In genomic region chr9:57943067-57943466, GRCm38 (mm10) we compare ENCODE assay signal across 11 mouse cellular contexts. TPM values are rescaled to one million over a fixed set of nuclear protein-coding genes. Genes with fewer than 3 reads are reported as not detected.
DNase-seq lines count a peak whose midpoint lies in the region; ATAC-seq and TF ChIP-seq lines count a peak whose summit lies in the region.
"Had no signal": no experiment of that assay in that cellular context is flagged by ENCODE, and none has a peak within 500 bp of the region (broad histone marks: within the 10 kb centered on the region; RNA-seq: fewer than 3 reads in every experiment).

No protein-coding gene starts in this region.

- peak overlapping the region; percentile 6; the same call in 1 of the 2 replicates for H3K4me2 ChIP-seq in forebrain, embryonic 13.5 days
- no peak overlapping the region; the same call in 1 of the 2 replicates for H3K4me2 ChIP-seq in forebrain, embryonic 14.5 days (ENCODE audit: low read length)
- H3K4me2 ChIP-seq in kidney, postnatal 0 days (ENCODE audit: low read length), result 0 out of 2 replicates have a peak overlapping the region, but pooled peaks have one; percentile 1
- peak overlapping the region; percentile 80 for H3K4me2 ChIP-seq in hindbrain, embryonic 13.5 days
- H3K4me2 ChIP-seq: embryonic facial prominence, embryonic 12.5 days; midbrain, embryonic 12.5 days had no signal

- no peak for ATAC-seq in forebrain, embryonic 13.5 days
- no peak for ATAC-seq in forebrain, embryonic 14.5 days
- no peak for ATAC-seq in kidney, postnatal 0 days (replicated peaks; ENCODE audit: low FRiP score, low read depth)
- no peak for ATAC-seq in hindbrain, embryonic 13.5 days (ENCODE audit: low FRiP score)
- ATAC-seq: liver, postnatal 0 days had no signal

- H3K4me1 ChIP-seq in forebrain, embryonic 13.5 days, result peaks cover 57% of the 10 kb centered on the region
- H3K4me1 ChIP-seq in forebrain, embryonic 14.5 days (ENCODE audit: control insufficient read depth, insufficient read depth, low read length), result peaks cover 21% of the 10 kb centered on the region
- peaks cover 10% of the 10 kb centered on the region; the same call in 1 of the 2 replicates for H3K4me1 ChIP-seq in kidney, postnatal 0 days (replicated peaks; ENCODE audit: insufficient read depth, low read length)
- H3K4me1 ChIP-seq in hindbrain, embryonic 13.5 days (replicated peaks), result peaks cover 84% of the 10 kb centered on the region

- no peak overlapping the region for H3K9ac ChIP-seq in forebrain, embryonic 13.5 days
- H3K9ac ChIP-seq in forebrain, embryonic 14.5 days (ENCODE audit: low read length), result no peak overlapping the region
- H3K9ac ChIP-seq in kidney, postnatal 0 days (ENCODE audit: low read depth, low read length), result no peak overlapping the region
- 0 out of 2 replicates have a peak overlapping the region, but pooled peaks have one; percentile 92 for H3K9ac ChIP-seq in hindbrain, embryonic 13.5 days
- H3K9ac ChIP-seq: embryonic facial prominence, embryonic 12.5 days; liver, postnatal 0 days; midbrain, embryonic 12.5 days had no signal

- no peak for TF ChIP-seq CTCF in kidney, postnatal 0 days (IDR thresholded peaks at IDR 0.05; ENCODE audit: low read depth)

- H3K36me3 ChIP-seq in forebrain, embryonic 13.5 days (ENCODE audit: poor library complexity, severe bottlenecking), result no peaks in the 10 kb centered on the region
- no peaks in the 10 kb centered on the region for H3K36me3 ChIP-seq in forebrain, embryonic 14.5 days (ENCODE audit: control insufficient read depth, insufficient read depth, low read length)
- no peaks in the 10 kb centered on the region for H3K36me3 ChIP-seq in kidney, postnatal 0 days (ENCODE audit: insufficient read depth, low read length)
- no peaks in the 10 kb centered on the region for H3K36me3 ChIP-seq in hindbrain, embryonic 13.5 days
- H3K36me3 ChIP-seq: embryonic facial prominence, embryonic 12.5 days; midbrain, embryonic 12.5 days had no signal

- H3K9me3 ChIP-seq in forebrain, embryonic 13.5 days (replicated peaks), result no peaks in the 10 kb centered on the region
- no peaks in the 10 kb centered on the region for H3K9me3 ChIP-seq in forebrain, embryonic 14.5 days (replicated peaks; ENCODE audit: control insufficient read depth, low read length)
- no peaks in the 10 kb centered on the region for H3K9me3 ChIP-seq in kidney, postnatal 0 days (replicated peaks; ENCODE audit: low read length)
- no peaks in the 10 kb centered on the region for H3K9me3 ChIP-seq in hindbrain, embryonic 13.5 days
- H3K9me3 ChIP-seq: embryonic facial prominence, embryonic 12.5 days; midbrain, embryonic 12.5 days had no signal

- H3K27me3 ChIP-seq in forebrain, embryonic 13.5 days, result peaks cover 26% of the 10 kb centered on the region
- no peaks in the 10 kb centered on the region; the same call in 1 of the 2 replicates for H3K27me3 ChIP-seq in forebrain, embryonic 14.5 days (replicated peaks; ENCODE audit: control insufficient read depth, insufficient read depth, low read length)
- 0 out of 2 replicates have a peak, but pooled peaks cover 17% of the 10 kb centered on the region for H3K27me3 ChIP-seq in kidney, postnatal 0 days (ENCODE audit: insufficient read depth, low read length)
- H3K27me3 ChIP-seq in hindbrain, embryonic 13.5 days, result peaks cover 20% of the 10 kb centered on the region

- H3K4me3 ChIP-seq in forebrain, embryonic 13.5 days, result no peak overlapping the region
- no peak overlapping the region for H3K4me3 ChIP-seq in forebrain, embryonic 14.5 days (ENCODE audit: low read depth, low read length)
- no peak overlapping the region for H3K4me3 ChIP-seq in kidney, postnatal 0 days (replicated peaks; ENCODE audit: low read depth, low read length)
- H3K4me3 ChIP-seq in hindbrain, embryonic 13.5 days, result no peak overlapping the region
- H3K4me3 ChIP-seq: embryonic facial prominence, embryonic 12.5 days; midbrain, embryonic 12.5 days had no signal

- WGBS in forebrain, embryonic 13.5 days, result 30% methylated on average over 2 of the region's 2 CpGs
- 34% methylated on average over 2 of the region's 2 CpGs for WGBS in forebrain, embryonic 14.5 days
- 36% methylated on average over 2 of the region's 2 CpGs for WGBS in kidney, postnatal 0 days
- WGBS in hindbrain, embryonic 13.5 days, result 45% methylated on average over 2 of the region's 2 CpGs

- no peak for DNase-seq in forebrain, embryonic 14.5 days (ENCODE audit: low spot score)
- no peak for DNase-seq in kidney, postnatal 0 days (ENCODE audit: low spot score)
- no peak for DNase-seq in kidney, adult 11 months
- DNase-seq in B cell, adult 2 months, result peak; percentile 70 to 77
- no peak for DNase-seq in gastrocnemius, postnatal 10 days
- DNase-seq: left cerebral cortex, postnatal 4 days; liver, postnatal 0 days had no signal

- no peak overlapping the region for H3K27ac ChIP-seq in forebrain, embryonic 13.5 days
- no peak overlapping the region for H3K27ac ChIP-seq in forebrain, embryonic 14.5 days (ENCODE audit: low read depth, low read length)
- H3K27ac ChIP-seq in kidney, postnatal 0 days, result no peak overlapping the region
- H3K27ac ChIP-seq in hindbrain, embryonic 13.5 days, result no peak overlapping the region
- H3K27ac ChIP-seq: embryonic facial prominence, embryonic 12.5 days; midbrain, embryonic 12.5 days had no signal

RNA-seq across cellular contexts. Expression of gene Sema7a, which starts 3.2 kb away (rescaled TPM):
- polyA plus RNA-seq in forebrain, embryonic 13.5 days (2015; fragmentation: Nextera tagmentation; extraction: Ambion mirVana), result 1.1 and 2.2 TPM in 2 replicates
- 3.6 and 6.2 TPM in 2 replicates for polyA plus RNA-seq in forebrain, embryonic 14.5 days (2014; fragmentation: Nextera tagmentation; extraction: Ambion mirVana)
- polyA plus RNA-seq in kidney, postnatal 0 days (2015; fragmentation: Nextera tagmentation; extraction: Ambion mirVana), result 0.46 and 0.80 TPM in 2 replicates
- 2.9 and 4.2 TPM in 2 replicates for polyA plus RNA-seq in hindbrain, embryonic 13.5 days (2015; fragmentation: Nextera tagmentation; extraction: Ambion mirVana)
- 10 to 100 TPM; 15.7 to 18.5 TPM for total RNA-seq in gastrocnemius, postnatal 10 days (2021)
- polyA plus RNA-seq: liver, postnatal 0 days had no signal

RNA-seq across cellular contexts. Expression of gene Ubl7, which starts 32.3 kb away (rescaled TPM):
- polyA plus RNA-seq in forebrain, embryonic 13.5 days (2015; fragmentation: Nextera tagmentation; extraction: Ambion mirVana), result 164 and 165 TPM in 2 replicates
- 144 and 166 TPM in 2 replicates for polyA plus RNA-seq in forebrain, embryonic 14.5 days (2014; fragmentation: Nextera tagmentation; extraction: Ambion mirVana)
- polyA plus RNA-seq in kidney, postnatal 0 days (2015; fragmentation: Nextera tagmentation; extraction: Ambion mirVana), result 124 and 141 TPM in 2 replicates
- polyA plus RNA-seq in hindbrain, embryonic 13.5 days (2015; fragmentation: Nextera tagmentation; extraction: Ambion mirVana), result 165 and 173 TPM in 2 replicates
- 10 to 100 TPM; 48.7 to 49.2 TPM for total RNA-seq in gastrocnemius, postnatal 10 days (2021)

Comparison
In these comparisons a context has a peak if more than half of its experiments do, and no peak if none do; other contexts are left out.
1. DNase-seq: peak in B cell, adult 2 months (2 of 2); none in forebrain, embryonic 14.5 days (single experiment), kidney, postnatal 0 days (single experiment), kidney, adult 11 months (single experiment) and gastrocnemius, postnatal 10 days (single experiment).